Mouse (Mus musculus): ENCODE results near the gene Acta1. TPM values are rescaled to one million over a fixed set of nuclear protein-coding genes. Genes with fewer than 3 reads are reported as not detected.

The Acta1 gene
- 64.0 and 216 TPM in 2 replicates for polyA plus RNA-seq (2015; fragmentation: Nextera tagmentation; extraction: Ambion mirVana)

DNA sequence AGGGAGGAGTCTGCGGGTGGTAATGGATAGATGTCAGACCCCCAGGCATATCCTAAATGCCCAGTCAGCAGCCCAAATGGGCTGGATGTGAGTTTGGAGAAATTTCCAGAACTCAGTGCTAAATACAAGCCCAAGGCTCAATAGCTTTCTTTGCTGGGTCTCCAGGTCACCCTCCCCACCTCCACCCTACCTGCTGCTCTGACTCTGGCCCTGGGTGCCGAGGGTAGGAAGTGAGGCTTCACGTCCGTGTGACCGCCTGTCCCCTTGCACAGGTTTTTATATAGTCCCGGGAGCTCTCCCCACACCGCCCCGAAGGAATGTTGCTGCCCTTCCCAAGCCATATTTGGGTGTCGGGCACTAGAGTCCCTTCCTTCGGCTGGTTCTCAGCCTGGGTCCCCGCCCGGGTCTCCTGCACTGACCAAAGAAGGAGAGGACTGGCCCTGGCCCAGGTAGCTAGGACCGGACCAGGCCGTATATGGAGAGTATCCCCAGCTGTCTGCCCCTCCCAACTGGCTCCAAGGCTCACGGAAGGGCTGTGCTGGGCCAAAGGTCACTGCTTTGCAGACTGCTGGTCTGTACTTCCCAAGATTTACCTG is at the start of gene Acta1:
Gene Acta1 (minus strand): TSS at position 250 of the 596 bp plus-strand sequence.

DNA sequence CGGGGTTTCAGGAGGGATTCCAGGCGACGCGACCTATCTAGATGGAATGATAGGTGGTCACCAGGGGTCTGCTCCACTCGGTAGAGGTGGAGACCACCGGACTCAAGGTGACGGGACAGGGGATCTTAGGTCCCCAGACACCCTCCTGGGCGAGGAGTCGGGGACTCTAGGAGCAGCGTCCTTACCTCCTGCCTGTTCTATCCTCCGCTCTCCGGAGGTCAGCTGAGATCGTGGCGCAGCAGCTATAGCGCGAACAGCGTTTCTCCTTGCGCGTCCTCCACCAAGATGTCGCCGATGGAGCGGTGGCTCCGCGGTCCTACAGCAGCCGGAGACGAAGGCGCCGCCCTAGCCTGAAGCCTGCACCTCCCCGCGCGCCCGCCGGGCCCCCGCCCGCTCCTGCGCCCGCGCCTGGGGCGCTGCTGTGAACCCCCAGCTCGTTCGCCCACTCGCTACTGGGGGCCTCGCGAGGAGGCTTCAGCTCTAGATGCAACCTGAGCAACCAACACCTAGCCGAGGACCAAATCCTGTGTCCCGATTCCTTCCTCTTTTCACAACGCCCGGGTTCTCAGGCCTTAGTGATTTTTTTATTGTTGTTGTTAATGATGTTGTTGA is 34.8 kb downstream of the Acta1 start, which contains the start of gene Ccsap:
Gene Ccsap (minus strand): TSS at position 562 of the 612 bp plus-strand sequence.

Other genes starting within 250 kb of the Acta1 start
- gene Rhou, start 240.8 kb downstream of the Acta1 start, polyA plus RNA-seq (2015; fragmentation: Nextera tagmentation; extraction: Ambion mirVana) = 6.7 and 10.9 TPM in 2 replicates
- gene Rab4a, start 88.8 kb downstream of the Acta1 start, polyA plus RNA-seq (2015; fragmentation: Nextera tagmentation; extraction: Ambion mirVana) = 38.1 and 47.8 TPM in 2 replicates
- 2.3 and 4.0 TPM in 2 replicates for gene Ccsap, start 34.5 kb downstream of the Acta1 start, polyA plus RNA-seq (2015; fragmentation: Nextera tagmentation; extraction: Ambion mirVana)
- gene Nup133, start 54.5 kb upstream of the Acta1 start, polyA plus RNA-seq (2015; fragmentation: Nextera tagmentation; extraction: Ambion mirVana) = 11.5 and 15.4 TPM in 2 replicates
- 10.5 and 12.6 TPM in 2 replicates for gene Abcb10, start 88.4 kb upstream of the Acta1 start, polyA plus RNA-seq (2015; fragmentation: Nextera tagmentation; extraction: Ambion mirVana)
- gene Taf5l, start 126.6 kb upstream of the Acta1 start, polyA plus RNA-seq (2015; fragmentation: Nextera tagmentation; extraction: Ambion mirVana) = 16.4 and 20.7 TPM in 2 replicates
- gene Urb2, start 126.8 kb upstream of the Acta1 start, polyA plus RNA-seq (2015; fragmentation: Nextera tagmentation; extraction: Ambion mirVana) = 1.1 and 1.9 TPM in 2 replicates

All from adrenal gland, postnatal 0 days (tissue).